Mouse (Mus musculus) myocyte (in vitro differentiated cells): ENCODE results near the gene Zyg11b. TPM values are rescaled to one million over a fixed set of nuclear protein-coding genes. Genes with fewer than 3 reads are reported as not detected.
A peak's percentile ranks its signal among the peaks of the same experiment; 100 is the strongest.

ENCODE experiments used
- H3K27me3 ChIP-seq: one replicate; pipeline ENCODE4 v1.6.1; 2011; ENCODE audit not compliant: control insufficient read depth, insufficient read depth, insufficient read length
- H3K36me3 ChIP-seq: one replicate; pipeline ENCODE4 v1.6.1; 2011; ENCODE audit not compliant: control insufficient read depth, insufficient read depth
- H3K4me2 ChIP-seq: one replicate; pipeline ENCODE4 v1.6.1; 2011; ENCODE audit warnings: low read depth, control low read depth
- H3K4me3 ChIP-seq: one replicate; pipeline ENCODE4 v1.5.1; 2011; ENCODE audit warnings: mild to moderate bottlenecking, control low read depth, moderate library complexity
- H3K79me2 ChIP-seq: one replicate; pipeline ENCODE4 v1.6.1; 2011; ENCODE audit not compliant: control insufficient read depth, insufficient read depth
- H3ac ChIP-seq: one replicate; pipeline ENCODE4 v1.6.1; 2011; ENCODE audit not compliant: control insufficient read depth, insufficient read length
- CEBPB ChIP-seq: IDR thresholded peaks from 2 replicates; pipeline ENCODE4 v1.6.1; 2011; ENCODE audit warnings: mild to moderate bottlenecking, moderate library complexity; ENCODE audit not compliant: poor library complexity, insufficient read depth, severe bottlenecking
- E2F4 ChIP-seq: IDR thresholded peaks from one replicate; pipeline ENCODE4 v1.6.1; 2011; ENCODE audit warnings: mild to moderate bottlenecking, control low read depth, moderate library complexity; ENCODE audit not compliant: insufficient read depth
- MAX ChIP-seq: IDR thresholded peaks from one replicate; pipeline ENCODE4 v1.6.1; 2011; ENCODE audit warnings: low read depth, mild to moderate bottlenecking, control low read depth
- MYOD1 ChIP-seq, 3 experiments: IDR thresholded peaks; one replicate each; pipeline ENCODE4 v1.6.1; 2011; ENCODE audit warnings: control low read depth in 2 of 3, low read depth in 2 of 3, mild to moderate bottlenecking in 2 of 3, moderate library complexity in 1 of 3; ENCODE audit not compliant: insufficient read length in 2 of 3, control insufficient read depth in 1 of 3
- MYOG ChIP-seq, 3 experiments: IDR thresholded peaks; one replicate each; pipeline ENCODE4 v1.6.1; 2011; ENCODE audit warnings: control low read depth in 2 of 3, low read depth in 2 of 3, mild to moderate bottlenecking in 2 of 3; ENCODE audit not compliant: insufficient read length in 2 of 3, control insufficient read depth in 1 of 3, insufficient read depth in 1 of 3
- POLR2A ChIP-seq: IDR thresholded peaks from one replicate; pipeline ENCODE4 v1.6.1; 2011; ENCODE audit warnings: low read depth, mild to moderate bottlenecking, control low read depth, moderate library complexity; ENCODE audit not compliant: insufficient read length
- POLR2AphosphoS2 ChIP-seq: IDR thresholded peaks from one replicate; pipeline ENCODE4 v1.6.1; 2011; ENCODE audit warnings: low read depth, control low read depth; ENCODE audit not compliant: insufficient read length
- REST ChIP-seq: IDR thresholded peaks from one replicate; pipeline ENCODE4 v1.6.1; 2011; ENCODE audit warnings: mild to moderate bottlenecking, control low read depth, moderate library complexity; ENCODE audit not compliant: insufficient read depth, insufficient read length
- SRF ChIP-seq: IDR thresholded peaks from one replicate; pipeline ENCODE4 v1.6.1; 2011; ENCODE audit warnings: low read depth; ENCODE audit not compliant: control insufficient read depth, insufficient read length
- TCF12 ChIP-seq: IDR thresholded peaks from one replicate; pipeline ENCODE4 v1.6.1; 2011; ENCODE audit warnings: mild to moderate bottlenecking, control low read depth; ENCODE audit not compliant: poor library complexity, insufficient read depth, severe bottlenecking
- TCF3 ChIP-seq: IDR thresholded peaks from one replicate; pipeline ENCODE4 v1.6.1; 2011; ENCODE audit warnings: low read depth, control low read depth; ENCODE audit not compliant: insufficient read length
- USF1 ChIP-seq: IDR thresholded peaks from one replicate; pipeline ENCODE4 v1.6.1; 2011; ENCODE audit warnings: low read depth, mild to moderate bottlenecking, control low read depth, moderate library complexity
- polyA plus RNA-seq: library from polyadenylated mRNA; unstranded; fragments of >200 nt; fragmentation: generic; extraction: Trizol; gene quantifications from one replicate; pipeline ENCODE4 v1.2.1, GENCODE M21; 2012; ENCODE audit warnings: missing spikeins

Gene Zyg11b
- polyA plus RNA-seq, 1 experiment: 12.8 TPM

DNA sequence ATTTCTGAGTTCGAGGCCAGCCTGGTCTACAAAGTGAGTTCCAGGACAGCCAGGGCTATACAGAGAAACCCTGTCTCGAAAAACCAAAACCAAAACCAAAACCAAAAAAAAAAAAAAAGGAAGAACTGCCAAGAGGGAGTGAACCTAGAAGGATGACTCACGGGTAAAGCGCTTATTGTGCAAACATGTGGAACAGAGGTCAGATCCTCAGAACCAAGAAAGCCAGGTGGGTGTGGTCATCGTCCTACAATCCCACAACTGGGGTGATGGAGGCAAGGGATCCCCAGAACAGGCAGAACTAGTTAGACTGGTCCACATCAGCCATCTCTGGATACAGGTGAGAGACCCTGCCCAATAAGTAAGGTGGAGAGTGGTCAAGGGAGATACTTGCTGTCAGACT lies 46.2 kb upstream of the Zyg11b start:
- no peaks in the 10 kb centered on the region for H3K27me3 ChIP-seq
- H3K4me2 ChIP-seq: peak overlapping the region; percentile 38
- no peaks in the 10 kb centered on the region for H3K36me3 ChIP-seq
- TF ChIP-seq CEBPB: peak; percentile 86
- TF ChIP-seq MYOG (IDR thresholded peaks at IDR 0.05; ENCODE audit: control insufficient read depth in 1 of 3, insufficient read depth in 1 of 3, insufficient read length in 2 of 3, low read depth in 2 of 3): no peak
- no peak for TF ChIP-seq TCF12
- no peak for TF ChIP-seq E2F4
- no peak overlapping the region for H3ac ChIP-seq
- no peaks in the 10 kb centered on the region for H3K79me2 ChIP-seq
- no peak overlapping the region for H3K4me3 ChIP-seq

GRCm38 (mm10) chr4:108345826-108346225 lies 44.9 kb upstream of the Zyg11b start:
- Histone ChIP-seq H3K27me3 (no peaks in the 10 kb centered on the region), H3K4me2 (no peak overlapping the region), H3K79me2 (no peaks in the 10 kb centered on the region)

DNA sequence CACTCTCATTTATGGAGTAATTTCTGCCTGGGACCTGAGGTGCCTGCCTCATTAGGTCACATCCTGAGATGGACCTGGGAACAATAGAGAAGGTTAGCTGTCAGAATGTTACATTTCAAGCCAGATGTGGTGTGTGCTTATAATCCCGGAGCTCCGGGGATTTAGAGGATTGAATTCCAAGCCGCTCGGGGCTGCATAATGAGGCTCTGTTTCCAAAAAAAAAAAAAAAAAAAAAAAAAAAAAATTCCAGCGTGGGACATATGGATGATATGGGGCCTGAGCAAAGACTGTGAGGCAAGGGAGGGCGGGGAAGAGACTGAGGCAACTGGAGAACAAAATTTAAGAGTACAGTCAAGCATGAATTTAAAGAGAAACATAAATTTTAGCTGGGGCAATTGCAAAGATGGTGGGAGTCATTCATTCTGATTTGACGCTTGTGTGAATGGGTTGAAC lies 43.8 kb upstream of the Zyg11b start:
- H3K4me2 ChIP-seq: peak overlapping the region; percentile 16
- TF ChIP-seq CEBPB (no peak), POLR2AphosphoS2 (no peak), MYOD1 (IDR thresholded peaks at IDR 0.05; ENCODE audit: control insufficient read depth in 1 of 3, insufficient read length in 2 of 3, low read depth in 2 of 3) (no peak), E2F4 (no peak), POLR2A (no peak), TCF12 (no peak), MAX (no peak), USF1 (no peak), REST (no peak), MYOG (IDR thresholded peaks at IDR 0.05; ENCODE audit: control insufficient read depth in 1 of 3, insufficient read depth in 1 of 3, insufficient read length in 2 of 3, low read depth in 2 of 3) (no peak), SRF (no peak), TCF3 (no peak)
- no peaks in the 10 kb centered on the region for H3K79me2 ChIP-seq
- H3K36me3 ChIP-seq: no peaks in the 10 kb centered on the region
- no peak overlapping the region for H3K4me3 ChIP-seq
- no peak overlapping the region for H3ac ChIP-seq
- H3K27me3 ChIP-seq: no peaks in the 10 kb centered on the region

More at GRCm38 (mm10) chr4:108345826-108346225, 44.9 kb upstream of the Zyg11b start:
- Histone ChIP-seq H3K4me3 (no peak overlapping the region), H3K36me3 (no peaks in the 10 kb centered on the region), H3ac (no peak overlapping the region)
- no peak for TF ChIP-seq TCF12
- no peak for TF ChIP-seq MAX
- no peak for TF ChIP-seq POLR2AphosphoS2
- no peak for TF ChIP-seq POLR2A
- TF ChIP-seq TCF3: no peak

DNA sequence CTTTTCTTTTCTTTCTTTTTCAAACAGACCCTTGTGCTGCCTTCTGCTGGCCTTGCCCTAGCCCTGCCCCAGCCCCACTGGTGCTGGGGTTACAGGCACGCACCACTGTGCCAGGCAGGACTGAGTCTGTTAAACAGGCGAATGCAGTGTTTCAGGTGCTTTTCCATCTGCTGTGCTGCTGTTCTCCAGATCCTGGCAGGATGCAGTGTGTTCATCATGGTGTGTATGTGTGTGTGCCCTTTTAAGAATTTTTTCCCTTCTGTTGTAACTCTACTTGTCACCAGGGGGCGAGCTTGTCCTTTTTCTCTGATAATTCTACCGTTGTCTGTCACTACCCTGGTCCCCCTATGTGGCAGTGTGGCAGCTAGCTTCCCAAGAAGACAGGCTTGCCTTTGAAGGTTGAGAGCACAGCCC lies 38.4 kb upstream of the Zyg11b start:
- no peaks in the 10 kb centered on the region for H3K27me3 ChIP-seq
- no peak overlapping the region for H3K4me2 ChIP-seq
- peaks cover 2% of the 10 kb centered on the region for H3K36me3 ChIP-seq
- no peaks in the 10 kb centered on the region for H3K79me2 ChIP-seq
- no peak for TF ChIP-seq MYOD1 (IDR thresholded peaks at IDR 0.05; ENCODE audit: control insufficient read depth in 1 of 3, insufficient read length in 2 of 3, low read depth in 2 of 3)
- TF ChIP-seq TCF3: no peak
- TF ChIP-seq TCF12: no peak
- no peak for TF ChIP-seq E2F4
- TF ChIP-seq POLR2A: no peak
- TF ChIP-seq CEBPB: no peak
- no peak for TF ChIP-seq USF1
- no peak for TF ChIP-seq SRF
- TF ChIP-seq MYOG (IDR thresholded peaks at IDR 0.05; ENCODE audit: control insufficient read depth in 1 of 3, insufficient read depth in 1 of 3, insufficient read length in 2 of 3, low read depth in 2 of 3): no peak
- no peak for TF ChIP-seq MAX
- no peak for TF ChIP-seq REST
- TF ChIP-seq POLR2AphosphoS2: no peak
- no peak overlapping the region for H3ac ChIP-seq
- no peak overlapping the region for H3K4me3 ChIP-seq

DNA sequence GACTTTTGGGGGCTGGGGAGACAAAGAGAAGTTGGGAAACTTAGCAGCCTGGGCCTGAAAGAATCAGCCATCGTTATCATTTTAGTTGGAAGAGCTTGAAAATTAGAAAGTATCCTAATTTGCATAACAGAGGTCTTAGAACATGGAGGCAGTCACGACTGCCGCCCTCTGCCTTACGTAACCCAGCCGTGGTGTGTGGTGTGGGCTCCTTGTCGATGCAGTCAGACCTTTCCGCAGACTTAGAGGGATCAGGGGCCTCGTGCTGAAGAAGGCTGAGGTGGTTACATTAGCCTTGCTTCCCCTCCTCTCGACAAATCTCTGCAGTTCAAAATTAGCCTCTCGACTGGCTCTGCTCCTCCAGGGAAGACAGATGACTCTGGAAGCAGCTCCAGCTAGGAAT lies 37.9 kb upstream of the Zyg11b start:
- H3K36me3 ChIP-seq: peaks cover 2% of the 10 kb centered on the region
- no peak overlapping the region for H3K4me3 ChIP-seq
- H3K79me2 ChIP-seq: no peaks in the 10 kb centered on the region
- no peaks in the 10 kb centered on the region for H3K27me3 ChIP-seq
- no peak overlapping the region for H3ac ChIP-seq
- TF ChIP-seq E2F4: no peak
- H3K4me2 ChIP-seq: no peak overlapping the region

DNA sequence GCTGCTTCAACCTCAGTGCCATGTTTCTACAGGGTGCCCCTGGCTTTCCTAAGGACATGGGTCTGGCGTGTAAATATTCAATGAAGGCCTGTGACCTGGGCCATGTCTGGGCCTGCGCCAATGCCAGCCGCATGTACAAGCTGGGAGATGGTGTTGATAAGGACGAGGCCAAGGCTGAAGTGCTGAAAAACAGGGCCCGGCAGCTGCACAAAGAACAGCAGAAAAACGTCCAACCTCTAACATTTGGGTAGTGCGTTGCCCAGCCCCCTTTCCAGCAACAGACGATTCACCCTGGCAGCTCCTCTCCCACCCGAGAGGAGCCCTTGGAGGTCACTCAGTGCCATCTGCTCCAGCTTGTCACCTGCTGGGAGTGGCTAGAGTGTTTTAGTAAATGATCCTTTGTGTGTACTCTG lies 37.4 kb upstream of the Zyg11b start:
- Histone ChIP-seq H3K4me2 (no peak overlapping the region), H3K4me3 (no peak overlapping the region), H3K36me3 (peaks cover 2% of the 10 kb centered on the region), H3ac (no peak overlapping the region), H3K79me2 (no peaks in the 10 kb centered on the region), H3K27me3 (no peaks in the 10 kb centered on the region)
- TF ChIP-seq MYOG (IDR thresholded peaks at IDR 0.05; ENCODE audit: control insufficient read depth in 1 of 3, insufficient read depth in 1 of 3, insufficient read length in 2 of 3, low read depth in 2 of 3) (no peak), MYOD1 (IDR thresholded peaks at IDR 0.05; ENCODE audit: control insufficient read depth in 1 of 3, insufficient read length in 2 of 3, low read depth in 2 of 3) (no peak), CEBPB (no peak), E2F4 (no peak), TCF3 (no peak), POLR2A (no peak), TCF12 (no peak), SRF (no peak), USF1 (no peak), POLR2AphosphoS2 (no peak), REST (no peak), MAX (no peak)
